Mouse (Mus musculus): ENCODE data around the gene Col4a2.

Col4a2 gene

DNA sequence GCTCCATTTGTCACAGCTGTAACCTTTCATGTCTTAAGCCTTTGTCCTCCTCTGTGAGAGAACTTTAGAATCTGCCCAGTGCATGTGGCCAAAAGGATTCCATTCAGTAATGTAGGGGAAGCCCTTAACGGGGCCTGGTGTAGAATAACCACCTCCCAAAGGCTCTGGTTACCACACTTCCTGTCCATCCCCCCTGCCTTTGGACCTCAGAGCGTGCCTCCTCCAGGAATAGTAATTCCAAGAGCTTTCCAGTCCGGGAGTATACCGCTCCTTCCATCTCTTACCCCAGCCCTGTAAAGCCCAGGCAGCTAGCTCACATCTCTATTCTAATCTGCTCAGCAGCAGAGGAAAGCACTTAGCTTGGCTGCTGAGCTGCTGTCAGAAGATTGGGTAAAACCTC, 14.7 kb downstream of the Col4a2 start:
- no peak for DNase-seq

DNA sequence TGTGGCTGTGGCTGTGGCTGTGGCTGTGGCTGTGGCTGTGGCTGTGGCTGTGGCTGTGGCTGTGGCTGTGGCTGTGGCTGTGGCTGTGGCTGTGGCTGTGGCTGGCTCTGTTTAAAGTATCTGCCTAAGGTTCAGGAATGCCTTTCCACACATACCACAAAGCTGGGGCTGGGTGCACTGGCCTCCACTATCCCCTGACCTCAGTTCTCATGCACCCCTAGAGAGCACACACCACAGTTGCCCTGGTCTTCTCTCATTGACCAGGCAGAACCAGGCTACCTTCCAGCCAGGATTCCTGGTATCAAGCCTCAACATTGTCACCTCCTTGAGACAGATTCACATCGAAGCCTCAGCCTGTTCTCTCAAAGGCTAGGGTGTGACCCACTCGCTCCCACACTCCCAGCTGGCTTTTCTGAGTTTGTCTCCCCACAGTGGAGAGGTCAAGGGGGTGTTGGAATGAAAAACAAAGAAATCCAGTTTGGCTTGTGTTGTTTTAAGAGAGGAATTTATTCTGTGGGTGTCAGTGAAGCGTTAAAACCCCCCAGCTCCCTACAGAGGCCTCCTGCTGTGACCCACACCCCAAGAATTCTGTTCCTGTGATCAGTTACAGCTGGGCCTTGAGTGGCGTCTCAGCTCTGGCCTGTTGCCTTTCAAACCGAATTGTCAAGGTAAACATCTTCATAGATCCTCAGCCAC, 15.3 kb downstream of the Col4a2 start:
- no peak for DNase-seq

DNA sequence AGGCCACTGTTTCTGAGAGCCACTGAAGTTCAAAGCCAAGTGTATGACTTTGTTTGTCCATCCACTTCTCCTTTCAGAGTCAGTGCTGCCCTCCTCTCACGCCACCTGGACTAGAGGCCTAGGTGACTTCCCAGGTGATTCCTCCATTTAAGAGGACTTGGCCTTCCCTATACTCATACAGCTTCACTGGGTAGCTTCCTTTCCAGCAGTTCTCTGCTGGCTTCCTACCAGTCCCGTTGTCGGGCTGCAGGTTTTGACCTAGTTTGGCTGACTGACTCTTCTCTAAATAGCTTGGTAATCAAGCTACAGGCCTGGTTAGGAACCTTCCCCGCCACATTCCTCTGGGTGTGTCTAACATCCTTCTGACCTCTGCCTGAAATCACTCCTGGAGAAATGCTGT, 19.0 kb downstream of the Col4a2 start:
- no peak for DNase-seq

DNA sequence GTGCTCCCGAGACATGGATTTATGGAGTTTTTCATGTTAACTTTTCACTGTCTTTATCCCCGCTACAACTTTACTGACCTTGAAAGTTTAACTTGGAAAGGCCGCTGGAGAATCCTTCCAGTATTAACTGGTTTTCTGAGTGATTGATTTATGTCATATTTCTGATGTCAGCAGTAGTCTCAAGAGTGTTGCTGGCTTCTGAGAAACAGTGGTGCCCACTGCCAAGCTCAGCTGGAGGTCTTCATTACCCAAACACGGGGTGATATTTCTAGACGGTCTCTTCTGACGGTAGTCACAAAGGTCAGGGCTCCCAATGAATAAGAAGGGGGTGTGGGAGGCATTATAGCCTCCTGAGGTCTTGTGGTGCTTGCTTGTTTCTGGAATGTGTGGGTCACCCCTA, 21.1 kb downstream of the Col4a2 start:
- DNase-seq = no peak

DNA sequence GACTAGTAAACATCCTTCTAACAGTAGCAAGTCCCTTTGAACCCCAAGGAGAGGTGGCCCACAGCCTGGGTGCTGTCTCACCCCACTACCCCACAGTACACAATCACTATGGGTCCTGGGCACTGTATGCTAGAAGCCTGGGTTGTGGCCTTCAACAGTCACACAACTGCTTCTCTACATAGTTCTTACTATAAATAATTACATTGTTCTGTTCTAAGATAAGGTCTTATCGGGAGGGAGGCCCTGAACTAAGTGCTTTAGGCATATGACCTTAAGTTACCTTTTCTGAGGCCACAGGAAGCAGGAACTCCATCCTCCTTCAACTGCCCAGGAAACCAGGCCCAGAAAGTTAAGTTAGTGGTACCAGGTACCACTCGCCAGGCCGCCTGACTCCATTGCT, 21.9 kb downstream of the Col4a2 start:
- DNase-seq = no peak

DNA sequence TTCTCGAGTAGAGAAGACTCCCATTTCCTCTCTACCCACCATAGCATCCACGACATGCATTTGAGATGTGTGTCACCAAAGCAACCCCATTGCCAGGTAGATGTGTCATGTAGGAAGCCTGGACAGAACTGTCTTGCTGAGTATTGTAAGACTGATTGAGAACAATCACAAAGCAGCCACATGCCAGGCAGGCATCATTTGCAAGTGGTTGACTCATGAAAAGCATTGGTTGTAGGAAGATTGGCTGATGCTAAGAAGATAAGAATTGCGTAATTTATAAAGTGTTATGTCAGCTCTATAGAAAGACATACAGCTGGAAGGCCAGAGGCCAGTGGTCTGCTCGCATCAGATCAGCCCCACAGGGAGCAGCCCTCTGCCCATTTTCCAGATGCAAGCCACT, 22.6 kb downstream of the Col4a2 start:
- no peak for DNase-seq

DNA sequence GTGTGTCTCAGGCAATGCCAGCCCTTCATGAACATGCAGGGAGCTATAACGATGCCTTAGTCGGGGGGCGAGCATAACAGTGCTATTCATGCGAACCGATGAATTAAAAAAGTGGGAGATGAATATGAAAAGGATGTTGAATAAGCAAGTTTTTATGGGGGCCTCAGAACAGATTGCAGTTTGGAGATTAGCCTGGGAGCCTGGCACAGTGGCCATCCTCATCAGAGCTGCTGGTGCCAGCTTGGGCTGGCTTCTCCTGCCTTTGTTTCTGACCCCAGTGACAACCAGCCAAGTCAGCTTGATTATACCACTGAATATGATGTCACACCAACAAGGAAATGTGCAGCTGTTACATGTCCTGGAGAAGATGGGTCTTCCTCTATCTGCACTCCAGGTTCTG, 23.7 kb downstream of the Col4a2 start:
- no peak for DNase-seq

DNA sequence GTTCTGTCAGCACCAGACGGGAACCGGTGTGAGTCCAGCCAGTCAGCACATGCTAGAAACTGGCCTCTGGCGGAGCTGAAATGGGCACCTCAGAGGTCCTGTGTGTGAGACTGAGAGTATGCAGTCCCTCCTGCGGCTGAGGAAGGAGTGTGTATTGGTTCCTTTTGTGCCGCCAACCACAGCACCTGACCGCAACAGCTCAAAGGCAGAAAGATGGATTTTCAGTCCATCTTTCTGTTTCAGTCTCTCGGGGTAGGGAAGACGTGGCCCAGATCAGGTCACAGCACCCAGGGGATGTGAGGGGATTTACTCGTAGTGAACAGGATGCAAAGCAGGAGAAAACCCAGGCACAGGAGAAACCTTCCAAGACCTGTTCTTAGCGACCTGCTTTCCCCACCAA, 25.0 kb downstream of the Col4a2 start:
- DNase-seq = no peak

DNA sequence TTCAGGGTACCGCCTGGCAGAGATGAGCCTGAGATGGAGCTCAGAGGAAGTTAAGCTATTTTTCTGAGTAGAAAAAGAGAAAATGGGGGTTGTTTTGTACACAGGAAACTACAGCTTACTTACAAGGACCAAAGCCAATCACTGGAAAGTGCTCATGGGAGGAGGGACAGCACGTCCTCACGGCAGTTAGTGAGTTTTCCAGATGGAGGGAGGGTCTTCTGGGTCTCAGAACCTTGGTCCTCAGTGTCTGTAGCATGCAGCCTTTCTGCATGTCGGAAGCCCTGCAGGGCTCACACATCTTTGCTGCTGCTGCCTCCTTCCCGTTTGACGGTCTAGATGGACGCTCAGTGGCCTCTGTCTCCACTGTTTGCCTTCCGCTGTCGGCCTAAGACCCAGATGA, 25.9 kb downstream of the Col4a2 start:
- no peak for DNase-seq

DNA sequence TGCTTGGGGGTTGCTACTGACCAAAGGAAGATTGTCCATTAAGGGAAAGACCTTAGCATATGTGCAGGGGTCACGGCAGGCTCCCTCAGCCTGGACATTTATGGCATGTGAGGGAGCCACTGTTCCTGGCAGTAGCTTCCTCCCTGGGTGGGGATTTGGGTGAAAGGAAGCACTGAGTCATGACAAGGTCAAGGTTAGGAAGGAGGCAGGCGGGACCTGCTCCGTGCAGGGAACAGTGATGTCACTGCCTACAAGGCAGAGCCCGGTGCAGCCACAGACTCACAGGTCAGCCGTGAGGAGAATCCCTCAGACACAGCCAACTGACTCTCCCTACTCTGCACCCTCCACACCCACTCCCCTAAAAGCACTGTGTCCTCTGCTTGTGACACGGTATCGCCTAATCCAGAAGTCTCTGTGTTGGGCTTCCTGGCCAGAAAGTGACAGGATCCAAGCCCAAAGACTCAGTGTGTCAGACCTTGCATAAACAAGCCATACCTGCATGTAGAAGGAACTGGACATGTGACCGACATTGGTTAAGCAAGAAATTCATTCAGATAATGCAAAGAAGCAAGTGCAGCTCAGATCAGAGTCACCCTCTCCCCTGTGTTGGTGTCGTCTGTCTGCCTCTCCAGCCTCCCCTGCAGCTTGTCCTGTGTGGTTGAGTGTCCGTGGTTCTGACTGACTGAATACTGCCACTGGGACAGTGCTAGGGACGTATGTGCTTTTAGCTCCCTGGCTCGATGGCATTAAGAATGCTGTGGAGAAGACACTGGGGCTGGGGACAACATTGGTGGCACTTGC, 27.9 kb downstream of the Col4a2 start:
- no peak for DNase-seq

DNA sequence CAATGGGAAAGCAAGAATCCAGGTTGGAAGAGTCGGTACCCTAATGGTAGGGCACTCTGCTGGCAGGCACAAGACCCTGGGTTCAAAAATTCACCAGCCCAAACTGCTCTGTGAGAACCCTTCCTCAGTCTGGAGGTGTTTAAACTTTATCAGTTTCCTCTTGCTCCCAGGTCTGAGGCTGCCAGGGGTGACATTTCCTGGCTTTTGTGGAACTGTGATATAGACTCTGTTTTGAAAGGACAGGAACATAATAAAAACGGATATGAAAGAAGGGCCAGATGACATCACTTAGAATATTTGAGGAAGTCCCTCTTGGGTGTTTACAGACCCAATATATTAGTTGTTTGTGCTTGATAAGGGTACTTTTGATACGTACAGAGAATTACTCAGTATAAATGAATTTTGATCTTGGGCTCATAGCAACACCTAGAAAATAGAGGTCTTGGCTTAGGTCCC, 28.5 kb downstream of the Col4a2 start:
- DNase-seq = no peak

DNA sequence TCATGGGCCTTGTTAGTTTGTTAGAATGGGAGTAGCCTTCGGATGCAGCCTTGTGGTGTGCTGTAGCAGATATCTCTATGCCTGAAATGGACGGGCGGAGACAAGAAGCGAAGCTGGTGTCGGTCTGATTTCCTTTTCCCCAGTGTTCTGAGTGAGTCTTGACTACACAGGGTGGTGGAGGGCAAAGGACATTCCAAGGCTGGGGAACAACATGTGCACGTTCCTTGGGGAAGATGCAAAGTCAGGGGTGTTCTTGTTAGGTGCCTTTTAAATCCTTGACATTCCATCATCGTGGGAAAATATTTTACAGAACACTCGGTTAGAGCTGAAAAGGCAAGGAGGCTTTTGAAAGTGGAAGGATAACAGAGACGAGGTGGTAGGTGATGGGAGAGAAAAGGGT, 31.9 kb downstream of the Col4a2 start:
- no peak for DNase-seq

DNA sequence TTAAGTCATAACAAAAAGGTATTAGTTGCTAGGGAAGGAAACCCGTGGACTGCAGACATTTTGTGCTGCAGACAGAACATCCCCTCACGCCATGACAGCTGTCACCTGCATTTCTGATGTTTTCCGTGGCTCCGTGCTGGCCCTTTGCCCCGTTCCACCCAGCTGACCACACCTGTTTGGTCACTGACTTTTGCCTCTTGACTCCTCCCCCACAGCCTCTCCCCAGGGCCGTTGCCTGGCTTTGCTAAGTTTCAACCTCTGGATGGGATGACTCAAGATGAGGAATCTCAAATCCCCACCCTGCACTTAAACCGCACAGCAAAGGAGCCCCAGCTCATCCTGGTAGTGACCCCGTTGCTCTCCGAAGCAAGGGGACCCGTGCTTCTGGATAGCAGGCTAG, 33.6 kb downstream of the Col4a2 start:
- no peak for DNase-seq

DNA sequence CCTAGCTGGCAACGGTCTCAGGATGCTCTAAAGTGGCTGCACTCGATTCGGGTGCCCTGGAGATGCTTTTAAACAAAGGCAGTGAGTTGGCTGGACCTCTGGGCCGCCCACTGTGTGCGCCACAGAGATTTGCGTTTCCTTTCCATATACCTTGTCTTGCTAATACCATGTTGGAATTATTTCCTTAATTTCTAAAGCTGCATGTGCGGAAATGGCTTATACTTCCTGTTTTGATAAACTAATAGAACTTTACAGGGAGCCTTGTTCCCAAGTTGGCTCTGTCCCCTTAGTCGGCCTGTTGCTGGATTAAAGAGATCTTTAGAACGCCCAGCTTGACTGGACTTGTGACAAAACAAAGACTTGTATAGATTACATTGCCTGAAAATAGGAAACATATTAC, 35.1 kb downstream of the Col4a2 start:
- DNase-seq = no peak

DNA sequence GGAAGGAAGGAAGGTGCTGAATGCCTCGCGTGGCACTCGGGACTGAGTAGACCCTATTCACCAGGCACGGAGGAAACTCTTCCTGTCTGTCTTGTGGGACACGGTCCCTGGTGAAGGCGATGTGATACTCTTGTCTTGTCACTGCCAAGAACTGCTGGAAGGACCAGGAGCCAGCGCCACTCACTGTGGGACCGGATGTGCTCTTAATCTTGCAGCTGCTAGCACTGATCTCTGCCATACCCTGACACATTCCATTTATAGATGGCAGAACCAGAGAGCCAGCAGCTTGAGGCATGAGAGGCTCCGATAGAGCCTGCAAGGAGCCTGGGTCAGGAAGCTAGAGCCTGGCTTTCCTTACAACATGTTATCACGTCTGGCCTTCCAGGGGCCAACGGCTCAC, 36.0 kb downstream of the Col4a2 start:
- DNase-seq = no peak

DNA sequence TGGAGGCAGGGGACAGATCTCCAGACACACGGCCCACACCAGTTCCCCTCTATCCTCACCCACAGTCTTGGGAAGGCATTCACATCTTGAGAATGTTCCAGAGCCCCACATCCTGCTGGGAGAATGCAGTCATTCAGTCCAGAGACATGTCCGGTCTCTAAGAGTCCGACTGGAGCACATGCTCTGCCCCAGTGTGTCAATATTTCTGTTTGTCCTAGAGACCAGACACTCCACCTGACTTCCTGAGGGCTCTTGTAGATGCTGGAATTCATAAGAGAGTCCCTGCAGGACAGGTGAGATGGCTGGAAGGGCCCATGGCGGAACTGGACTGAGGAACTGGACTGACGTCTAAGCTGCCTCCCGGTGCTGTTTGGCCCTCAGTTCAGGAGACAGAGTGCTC, 38.8 kb downstream of the Col4a2 start:
- DNase-seq = no peak

DNA sequence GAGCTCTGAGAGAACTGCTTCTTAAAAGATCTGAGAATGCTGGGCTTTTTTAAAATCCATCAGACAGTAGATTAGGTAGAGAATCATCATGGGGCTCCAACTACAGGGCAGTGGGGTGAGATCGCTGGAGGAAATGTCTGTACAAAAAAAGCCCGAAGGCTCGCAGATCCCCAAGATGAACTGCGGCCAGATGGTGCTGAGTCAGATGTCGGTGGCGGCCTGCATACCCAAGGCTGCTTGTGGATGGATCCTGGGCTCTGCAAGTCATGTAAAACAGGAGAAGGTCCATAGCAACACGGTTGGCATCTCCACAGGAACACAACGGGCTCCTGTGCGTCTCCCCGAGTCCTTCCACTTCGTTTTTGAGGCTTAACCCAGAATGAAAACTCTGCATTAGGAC, 39.9 kb downstream of the Col4a2 start:
- no peak for DNase-seq

DNA sequence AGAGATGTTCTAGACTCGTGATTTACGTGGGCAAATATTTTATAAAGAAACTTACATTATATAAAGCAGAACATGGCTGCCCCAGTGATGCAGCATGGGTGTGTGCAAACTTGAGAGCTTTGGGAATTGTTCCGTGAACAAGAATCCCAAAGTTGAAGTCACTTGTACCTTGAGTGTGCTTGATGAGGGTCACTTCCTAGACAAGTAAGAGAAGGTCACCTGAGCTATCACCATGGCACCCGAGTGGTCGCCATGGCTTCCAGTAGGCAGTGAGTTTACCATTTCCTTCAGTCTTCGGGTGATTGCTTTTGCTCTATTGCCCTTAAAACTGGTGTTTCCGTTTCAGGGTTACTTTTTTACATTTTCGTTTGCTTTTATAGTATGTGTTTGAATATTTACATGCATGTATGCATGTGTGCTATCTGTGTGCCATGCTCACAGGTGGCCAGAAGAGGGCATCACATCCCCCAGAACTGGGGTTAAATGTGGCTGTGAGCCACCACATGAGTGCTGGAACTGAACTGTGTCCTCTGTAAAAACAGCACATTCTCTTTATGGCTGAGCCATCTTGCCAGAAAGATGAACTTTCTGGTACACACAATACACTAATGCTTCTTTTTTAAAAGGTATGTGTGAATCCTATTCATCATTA, 42.3 kb downstream of the Col4a2 start:
- DNase-seq = no peak

DNA sequence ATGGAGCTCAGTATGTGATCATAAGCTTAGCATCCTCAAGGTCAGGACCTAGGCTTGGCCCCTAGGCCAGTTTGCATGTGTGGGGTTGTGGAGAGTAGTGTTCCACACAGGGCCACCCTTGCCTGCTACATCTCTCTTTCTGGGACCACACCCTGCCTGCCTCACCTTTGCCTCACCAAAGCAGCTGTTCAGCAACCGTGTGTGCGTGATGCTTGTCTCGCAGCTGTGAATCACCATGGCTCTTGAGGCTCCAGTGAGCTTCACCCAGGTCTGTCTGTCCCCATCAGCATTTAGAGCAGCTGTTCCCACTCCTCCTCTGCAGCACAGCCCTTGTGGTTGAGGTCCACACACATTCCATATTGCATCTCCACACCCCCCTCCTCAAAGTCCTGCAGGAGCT, 43.3 kb downstream of the Col4a2 start:
- no peak for DNase-seq

DNA sequence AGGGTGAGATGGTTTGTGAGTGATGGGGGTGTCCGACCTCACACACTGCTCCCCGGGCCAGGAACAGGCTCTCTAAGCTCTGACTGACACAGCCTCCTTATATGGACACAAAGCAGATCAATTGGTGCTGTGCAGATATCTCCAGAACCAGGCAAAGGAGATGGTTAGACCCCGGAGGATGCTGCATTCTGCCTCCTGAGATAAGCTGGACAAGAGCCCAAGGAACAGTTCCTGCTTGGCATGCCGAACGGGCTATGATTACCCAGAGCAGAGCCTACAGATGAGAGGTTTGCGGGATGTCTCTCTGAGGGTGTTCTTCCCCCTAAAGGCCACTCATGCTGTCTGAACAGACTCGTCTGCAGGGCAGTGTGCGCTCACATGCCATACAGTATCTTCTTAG, 44.2 kb downstream of the Col4a2 start:
- DNase-seq = no peak

DNA sequence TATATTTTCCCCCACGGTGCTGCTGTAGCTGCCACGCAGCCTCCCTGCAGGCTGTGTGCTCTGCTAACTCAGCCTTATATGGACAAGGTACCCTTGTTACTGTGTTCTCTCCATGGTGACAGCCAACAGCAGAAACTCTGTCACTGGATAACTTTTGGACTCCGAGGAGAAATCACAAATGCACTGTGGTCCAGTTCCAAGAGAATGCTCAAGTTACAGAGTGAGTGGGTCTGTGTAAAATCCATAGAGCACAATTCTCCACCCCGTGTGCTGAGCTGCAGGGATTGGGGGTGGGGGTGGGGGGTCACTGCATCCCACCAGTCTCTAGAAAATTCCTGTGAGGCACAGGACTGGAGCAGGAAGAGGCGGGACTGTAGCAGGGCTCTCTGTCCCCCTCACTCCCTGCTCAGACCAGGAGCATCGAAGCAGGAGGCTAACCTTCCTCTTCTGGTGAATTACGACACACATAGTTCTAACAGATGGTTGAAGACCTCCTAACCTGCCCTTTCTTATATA, 45.4 kb downstream of the Col4a2 start:
- DNase-seq = no peak

DNA sequence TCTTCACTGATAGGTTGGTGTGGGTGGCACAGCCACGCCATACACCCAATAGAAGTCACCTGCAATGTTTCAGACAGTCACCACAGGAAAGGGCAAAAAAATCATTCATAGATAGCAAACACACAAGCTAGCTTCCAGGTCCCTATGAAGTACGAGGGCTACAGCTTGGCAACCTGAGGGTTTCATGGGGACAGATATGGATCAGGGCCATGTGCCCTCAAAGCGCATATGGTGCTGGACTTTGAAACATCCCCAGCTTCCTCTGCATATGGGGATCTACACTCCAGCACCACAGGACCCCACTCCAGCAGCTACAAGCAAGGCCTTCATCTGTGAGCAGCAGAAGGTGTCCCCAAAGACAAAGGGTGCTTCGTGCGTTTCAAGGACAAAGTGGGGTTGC, 47.2 kb downstream of the Col4a2 start:
- peak; percentile 10 to 14 for DNase-seq

DNA sequence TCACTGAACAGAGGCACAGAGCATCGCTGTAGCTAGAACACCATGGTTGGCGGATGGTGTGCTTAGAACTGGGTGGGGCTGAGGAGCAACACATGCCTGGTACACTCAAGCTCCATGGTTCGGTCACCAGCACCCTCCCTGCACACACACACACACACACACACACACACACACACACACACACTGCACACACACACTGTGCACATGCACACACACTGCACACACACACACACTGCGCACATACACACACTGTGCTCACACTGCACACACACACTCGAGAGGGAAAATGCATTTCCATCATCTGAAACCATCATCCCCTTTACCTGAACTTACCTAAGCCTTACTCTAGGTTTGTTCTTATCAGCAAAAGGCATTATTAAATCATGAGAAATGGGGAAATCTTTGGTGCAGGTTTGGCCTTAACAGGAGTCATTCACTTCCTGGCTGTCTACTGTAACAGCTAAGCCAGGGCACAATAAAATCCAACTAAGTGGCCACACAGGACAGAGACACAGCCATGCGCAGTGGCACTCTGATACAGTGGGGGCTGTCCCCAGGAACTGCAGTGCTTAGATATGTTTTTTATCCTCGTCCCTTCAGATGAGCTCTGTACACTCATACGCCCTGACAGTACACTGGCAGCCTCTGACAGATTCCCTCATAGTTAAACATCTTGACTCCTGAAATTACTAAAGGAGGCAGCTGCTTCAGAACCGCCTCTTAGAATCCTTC, 49.1 kb downstream of the Col4a2 start:
- no peak for DNase-seq
